Mouse (Mus musculus) forebrain, postnatal 0 days (tissue): Measurements from ENCODE around the gene Slc12a6. TPM values are rescaled to one million over a fixed set of nuclear protein-coding genes. Genes with fewer than 3 reads are reported as not detected.
A peak's percentile ranks its signal among the peaks of the same experiment; 100 is the strongest.
"Not testable (repeated sequence)": the region's sequence is repeated elsewhere in the genome, so short reads cannot be mapped to it uniquely, and the experiment has no call there.

Experiments
- ATAC-seq: fragments of 200-750 bp; cut with Nextera tagmentation; 2 replicates; pipeline ENCODE4 v1.8.0; 2017; ENCODE audit warnings: mild to moderate bottlenecking, moderate library complexity
- DNase-seq: peaks from one replicate; pipeline ENCODE4 v3.0.0-alpha.2; 2015
- H3K27ac ChIP-seq: fragments of 300-500 bp; sonication (generic); 2 replicates; pipeline ENCODE4 v1.5.1; 2014; ENCODE audit warnings: low read depth, mild to moderate bottlenecking, antibody characterized with exemption, low read length, moderate library complexity, mixed read lengths
- H3K27me3 ChIP-seq: fragments of 300-500 bp; sonication (generic); 2 replicates; pipeline ENCODE4 v1.6.1; 2014; ENCODE audit warnings: mild to moderate bottlenecking, low read length, mixed read lengths; ENCODE audit not compliant: insufficient read depth
- H3K36me3 ChIP-seq: fragments of 300-500 bp; sonication (generic); 2 replicates; pipeline ENCODE4 v1.6.1; 2014; ENCODE audit warnings: mild to moderate bottlenecking, moderate library complexity; ENCODE audit not compliant: insufficient read depth
- H3K4me1 ChIP-seq: fragments of 300-500 bp; sonication (generic); 2 replicates; pipeline ENCODE4 v1.6.1; 2014; ENCODE audit warnings: antibody characterized with exemption; ENCODE audit not compliant: insufficient read depth
- H3K4me2 ChIP-seq: fragments of 300-500 bp; sonication (generic); 2 replicates; pipeline ENCODE4 v1.6.1; 2014; ENCODE audit warnings: low read depth, mild to moderate bottlenecking, moderate library complexity
- H3K4me3 ChIP-seq: fragments of 300-500 bp; sonication (generic); 2 replicates; pipeline ENCODE4 v1.5.1; 2014; ENCODE audit warnings: low read depth, low read length, mixed read lengths
- H3K9ac ChIP-seq: fragments of 300-500 bp; sonication (generic); 2 replicates; pipeline ENCODE4 v1.6.1; 2014; ENCODE audit warnings: mild to moderate bottlenecking
- H3K9me3 ChIP-seq: fragments of 300-500 bp; sonication (generic); 2 replicates; pipeline ENCODE4 v1.6.1; 2016; ENCODE audit warnings: low read length
- CTCF ChIP-seq: sonication (generic); IDR thresholded peaks from 2 replicates; pipeline ENCODE4 v1.5.1; 2016; ENCODE audit warnings: antibody characterized with exemption, control low read depth, low read depth
- WGBS: fragments of 180-500 bp; shearing (Covaris S2); extraction: QIAGEN DNeasy Blood & Tissue Kit; methylation state at CpG from one replicate; pipeline ENCODE4 v1.1.7; 2014; 5-methylcytosine and 5-hydroxymethylcytosine counted together
- polyA plus RNA-seq: library from polyadenylated mRNA; unstranded; fragments of >200 nt; fragmentation: Nextera tagmentation; extraction: Ambion mirVana; gene quantifications from 2 replicates; pipeline ENCODE4 v1.2.1, GENCODE M21; 2015
- total RNA-seq: library from RNA; depleted of rRNA; stranded (reverse); fragments of >200 nt; gene quantifications from 2 replicates; pipeline ENCODE4 v1.2.3, GENCODE M21; 2014

Slc12a6 gene
- total and polyA plus RNA-seq, 2 experiments from 2014 or later = 10.6 to 69.3 TPM

DNA sequence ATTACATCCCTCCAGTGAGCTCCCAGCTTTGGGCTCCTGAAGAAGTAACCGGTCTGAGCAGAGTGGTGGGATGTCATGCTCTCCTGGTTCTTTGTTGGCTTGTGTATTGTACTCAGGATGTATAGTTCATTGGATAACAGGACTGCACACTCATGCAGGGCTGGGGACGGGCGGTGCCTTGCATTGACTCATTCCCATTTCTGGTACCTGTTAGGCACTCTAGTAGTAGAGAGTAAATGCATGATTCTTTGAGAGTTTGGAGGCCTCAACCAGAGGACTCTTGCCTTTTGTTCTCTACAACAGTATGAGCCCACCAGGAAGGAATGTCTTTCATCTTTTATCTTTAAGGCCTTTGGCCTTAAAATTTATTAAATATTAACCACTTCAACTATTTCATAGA, 11.2 kb downstream of the Slc12a6 start:
- 94% methylated on average over 3 of the region's 3 CpGs for WGBS
- Histone ChIP-seq H3K4me1 (no peaks in the 10 kb centered on the region), H3K4me2 (no peak overlapping the region), H3K27ac (no peak overlapping the region), H3K36me3 (no peaks in the 10 kb centered on the region), H3K27me3 (no peaks in the 10 kb centered on the region), H3K4me3 (no peak overlapping the region), H3K9me3 (no peaks in the 10 kb centered on the region), H3K9ac (no peak overlapping the region)
- DNase-seq = no peak
- no peak for TF ChIP-seq CTCF
- ATAC-seq = no peak

GRCm38 (mm10) chr2:112282846-112283245, 17.2 kb downstream of the Slc12a6 start:
- no peaks in the 10 kb centered on the region for H3K9me3 ChIP-seq
- TF ChIP-seq CTCF = no peak
- 0 out of 2 replicates have a peak, but pooled peaks cover 3% of the 10 kb centered on the region for H3K4me1 ChIP-seq
- DNase-seq (no peak), ATAC-seq (no peak)
- H3K27me3 ChIP-seq = no peaks in the 10 kb centered on the region
- H3K4me3 ChIP-seq = no peak overlapping the region
- no peak overlapping the region for H3K27ac ChIP-seq
- no peak overlapping the region for H3K9ac ChIP-seq
- no peaks in the 10 kb centered on the region for H3K36me3 ChIP-seq
- no peak overlapping the region for H3K4me2 ChIP-seq
- 100% methylated on average over 1 of the region's 1 CpGs for WGBS

GRCm38 (mm10) chr2:112284363-112285030, 18.9 kb downstream of the Slc12a6 start:
- DNase-seq = peak; percentile 32
- no peaks in the 10 kb centered on the region for H3K36me3 ChIP-seq
- ATAC-seq = peak; percentile 86
- H3K4me3 ChIP-seq = peak overlapping the region; percentile 33
- peak overlapping the region; percentile 74 for H3K4me2 ChIP-seq
- H3K27me3 ChIP-seq = no peaks in the 10 kb centered on the region
- no peaks in the 10 kb centered on the region for H3K9me3 ChIP-seq
- H3K4me1 ChIP-seq = 0 out of 2 replicates have a peak, but pooled peaks cover 3% of the 10 kb centered on the region
- no peak for TF ChIP-seq CTCF
- no peak overlapping the region for H3K27ac ChIP-seq
- H3K9ac ChIP-seq = peak overlapping the region; percentile 48; the same call in 1 of the 2 replicates
- WGBS = 2% methylated on average over 21 of the region's 21 CpGs

- DNase-seq (no peak), ATAC-seq (no peak)
- H3K36me3 ChIP-seq = no peaks in the 10 kb centered on the region
- peak overlapping the region; percentile 48; the same call in 1 of the 2 replicates for H3K9ac ChIP-seq
- WGBS = 56% methylated on average over 6 of the region's 6 CpGs
- TF ChIP-seq CTCF = no peak
- peak overlapping the region; percentile 74 for H3K4me2 ChIP-seq
- no peaks in the 10 kb centered on the region for H3K27me3 ChIP-seq
- no peaks in the 10 kb centered on the region for H3K9me3 ChIP-seq
- peak overlapping the region; percentile 33; the same call in 1 of the 2 replicates for H3K4me3 ChIP-seq
- 0 out of 2 replicates have a peak, but pooled peaks cover 3% of the 10 kb centered on the region for H3K4me1 ChIP-seq
- no peak overlapping the region for H3K27ac ChIP-seq
Measured at GRCm38 (mm10) chr2:112285031-112285390, 19.4 kb downstream of the Slc12a6 start.

- not testable (repeated sequence) for H3K4me3 ChIP-seq, H3K4me1 ChIP-seq, H3K27me3 ChIP-seq, H3K36me3 ChIP-seq, ATAC-seq, DNase-seq, H3K9me3 ChIP-seq, H3K4me2 ChIP-seq, H3K27ac ChIP-seq, H3K9ac ChIP-seq
- 100% methylated on average over 1 of the region's 1 CpGs for WGBS
Measured at GRCm38 (mm10) chr2:112286062-112286461, 20.4 kb downstream of the Slc12a6 start.

- ATAC-seq = no peak
- no peaks in the 10 kb centered on the region for H3K9me3 ChIP-seq
- no peaks in the 10 kb centered on the region for H3K36me3 ChIP-seq
- TF ChIP-seq CTCF = no peak
- no peak overlapping the region for H3K4me2 ChIP-seq
- 0 out of 2 replicates have a peak, but pooled peaks cover 3% of the 10 kb centered on the region for H3K4me1 ChIP-seq
- no peak overlapping the region for H3K9ac ChIP-seq
- H3K27me3 ChIP-seq = no peaks in the 10 kb centered on the region
- no peak overlapping the region for H3K27ac ChIP-seq
- no peak for DNase-seq
- WGBS = 56% methylated on average over 4 of the region's 4 CpGs
- H3K4me3 ChIP-seq = no peak overlapping the region
Measured at GRCm38 (mm10) chr2:112287059-112287458, 21.4 kb downstream of the Slc12a6 start.

GRCm38 (mm10) chr2:112289507-112289906, 23.9 kb downstream of the Slc12a6 start:
- H3K9me3 ChIP-seq = no peaks in the 10 kb centered on the region
- no peak for DNase-seq
- H3K4me3 ChIP-seq = no peak overlapping the region
- no peak overlapping the region for H3K4me2 ChIP-seq
- H3K27me3 ChIP-seq = no peaks in the 10 kb centered on the region
- H3K27ac ChIP-seq = no peak overlapping the region
- no peak for ATAC-seq
- H3K36me3 ChIP-seq = no peaks in the 10 kb centered on the region
- H3K4me1 ChIP-seq = 0 out of 2 replicates have a peak, but pooled peaks cover 2% of the 10 kb centered on the region
- WGBS = 90% methylated on average over 3 of the region's 3 CpGs
- no peak overlapping the region for H3K9ac ChIP-seq
- no peak for TF ChIP-seq CTCF
